Mouse (Mus musculus): ENCODE measurements around the gene Rela. TPM values are rescaled to one million over a fixed set of nuclear protein-coding genes. Genes with fewer than 3 reads are reported as not detected.

Rela gene
- polyA plus RNA-seq, 1 experiment from 2014 or later, result 42.6 TPM

DNA sequence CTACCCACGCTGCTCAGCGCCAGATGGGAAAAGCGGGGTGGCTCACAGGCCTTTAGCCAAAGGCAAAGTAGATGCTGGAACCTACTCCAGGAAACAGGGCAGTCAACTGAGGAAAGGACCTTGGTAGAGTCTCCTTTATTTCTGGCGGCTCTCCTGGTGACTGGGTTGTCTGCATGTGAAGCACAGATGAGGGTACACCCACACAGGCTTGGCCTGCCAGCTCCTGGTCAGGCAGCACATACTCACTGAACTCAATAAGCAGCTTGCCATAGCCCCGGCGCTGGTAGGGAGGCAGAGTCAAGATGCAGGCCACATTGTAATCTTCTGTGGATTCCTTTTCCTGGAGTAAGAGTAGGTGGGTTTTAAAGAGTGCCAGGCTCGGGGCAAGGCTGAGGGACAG is 32.2 kb upstream of the Rela start:
- H3K9ac ChIP-seq (ENCODE audit: low read depth, low read length), result no peak overlapping the region
- peaks cover 45% of the 10 kb centered on the region for H3K36me3 ChIP-seq (ENCODE audit: insufficient read depth, low read length)
- H3K27me3 ChIP-seq (ENCODE audit: insufficient read depth, low read length), result no peaks in the 10 kb centered on the region
- H3K4me3 ChIP-seq (replicated peaks; ENCODE audit: low read depth, low read length), result no peak overlapping the region
- H3K4me2 ChIP-seq (ENCODE audit: low read length), result no peak overlapping the region
- no peak overlapping the region for H3K27ac ChIP-seq
- no peak for DNase-seq (ENCODE audit: low spot score)
- no peak for TF ChIP-seq CTCF (IDR thresholded peaks at IDR 0.05; ENCODE audit: low read depth)
- ATAC-seq (replicated peaks; ENCODE audit: low FRiP score, low read depth), result no peak
- WGBS, result 93% methylated on average over 7 of the region's 7 CpGs
- H3K4me1 ChIP-seq (replicated peaks; ENCODE audit: insufficient read depth, low read length), result peaks cover 14% of the 10 kb centered on the region; the same call in 1 of the 2 replicates
- H3K9me3 ChIP-seq (replicated peaks; ENCODE audit: low read length), result no peaks in the 10 kb centered on the region

- 84% methylated on average over 8 of the region's 8 CpGs for WGBS
- no peaks in the 10 kb centered on the region for H3K9me3 ChIP-seq (replicated peaks; ENCODE audit: low read length)
Measured at GRCm38 (mm10) chr19:5606196-5606595, 31.1 kb upstream of the Rela start.

GRCm38 (mm10) chr19:5607705-5608410 is 29.4 kb upstream of the Rela start:
- Histone ChIP-seq H3K4me1 (replicated peaks; ENCODE audit: insufficient read depth, low read length) (peaks cover 8% of the 10 kb centered on the region; the same call in 1 of the 2 replicates), H3K9ac (ENCODE audit: low read depth, low read length) (no peak overlapping the region), H3K36me3 (ENCODE audit: insufficient read depth, low read length) (peaks cover 45% of the 10 kb centered on the region), H3K4me3 (replicated peaks; ENCODE audit: low read depth, low read length) (no peak overlapping the region), H3K27ac (no peak overlapping the region), H3K27me3 (ENCODE audit: insufficient read depth, low read length) (no peaks in the 10 kb centered on the region), H3K4me2 (ENCODE audit: low read length) (no peak overlapping the region), H3K9me3 (replicated peaks; ENCODE audit: low read length) (no peaks in the 10 kb centered on the region)
- DNase-seq (ENCODE audit: low spot score) (no peak), ATAC-seq (replicated peaks; ENCODE audit: low FRiP score, low read depth) (no peak)
- no peak for TF ChIP-seq CTCF (IDR thresholded peaks at IDR 0.05; ENCODE audit: low read depth)
- WGBS, result 94% methylated on average over 26 of the region's 26 CpGs

More at GRCm38 (mm10) chr19:5606196-5606595, 31.1 kb upstream of the Rela start:
- peaks cover 14% of the 10 kb centered on the region; the same call in 1 of the 2 replicates for H3K4me1 ChIP-seq (replicated peaks; ENCODE audit: insufficient read depth, low read length)
- DNase-seq (ENCODE audit: low spot score) (no peak), ATAC-seq (replicated peaks; ENCODE audit: low FRiP score, low read depth) (no peak)
- no peak overlapping the region for H3K4me3 ChIP-seq (replicated peaks; ENCODE audit: low read depth, low read length)
- TF ChIP-seq CTCF (IDR thresholded peaks at IDR 0.05; ENCODE audit: low read depth), result no peak
- no peak overlapping the region for H3K9ac ChIP-seq (ENCODE audit: low read depth, low read length)
- H3K4me2 ChIP-seq (ENCODE audit: low read length), result no peak overlapping the region
- H3K27me3 ChIP-seq (ENCODE audit: insufficient read depth, low read length), result no peaks in the 10 kb centered on the region
- H3K27ac ChIP-seq, result no peak overlapping the region
- H3K36me3 ChIP-seq (ENCODE audit: insufficient read depth, low read length), result peaks cover 45% of the 10 kb centered on the region

- no peaks in the 10 kb centered on the region for H3K27me3 ChIP-seq (ENCODE audit: insufficient read depth, low read length)
- peaks cover 45% of the 10 kb centered on the region for H3K36me3 ChIP-seq (ENCODE audit: insufficient read depth, low read length)
- H3K4me1 ChIP-seq (replicated peaks; ENCODE audit: insufficient read depth, low read length), result peaks cover 7% of the 10 kb centered on the region; the same call in 1 of the 2 replicates
- ATAC-seq (replicated peaks; ENCODE audit: low FRiP score, low read depth) (no peak), DNase-seq (ENCODE audit: low spot score) (no peak)
- TF ChIP-seq CTCF (IDR thresholded peaks at IDR 0.05; ENCODE audit: low read depth), result no peak
- no peaks in the 10 kb centered on the region for H3K9me3 ChIP-seq (replicated peaks; ENCODE audit: low read length)
- H3K4me3 ChIP-seq (replicated peaks; ENCODE audit: low read depth, low read length), result peak overlapping the region; percentile 84; the same call in 1 of the 2 replicates
- peak overlapping the region; percentile 72 for H3K4me2 ChIP-seq (ENCODE audit: low read length)
- WGBS, result 95% methylated on average over 13 of the region's 13 CpGs
- H3K27ac ChIP-seq, result 0 out of 2 replicates have a peak overlapping the region, but pooled peaks have one; percentile 99
- H3K9ac ChIP-seq (ENCODE audit: low read depth, low read length), result no peak overlapping the region
Measured at GRCm38 (mm10) chr19:5608707-5609106, 28.6 kb upstream of the Rela start.

DNA sequence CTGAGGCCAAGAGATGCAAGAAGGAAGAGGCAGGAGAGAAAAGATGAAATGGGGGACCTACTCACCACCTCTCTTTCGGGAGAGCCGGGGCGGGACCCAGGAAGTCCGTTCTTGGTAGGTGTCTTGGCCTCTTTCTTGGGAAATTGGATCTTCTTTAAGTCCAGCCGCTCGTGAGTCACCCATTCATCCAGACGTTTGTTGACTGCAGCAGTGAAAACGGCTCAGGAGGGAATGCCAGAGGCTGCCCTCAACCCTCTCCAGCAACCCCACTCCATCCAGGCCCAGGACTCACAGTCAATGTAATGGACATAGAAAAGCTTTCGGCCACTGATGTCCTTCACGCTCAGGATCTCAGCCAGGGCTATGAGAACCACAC is 28.1 kb upstream of the Rela start:
- WGBS, result 53% methylated on average over 10 of the region's 10 CpGs
- no peak for TF ChIP-seq CTCF (IDR thresholded peaks at IDR 0.05; ENCODE audit: low read depth)
- Histone ChIP-seq H3K4me1 (replicated peaks; ENCODE audit: insufficient read depth, low read length) (peaks cover 7% of the 10 kb centered on the region; the same call in 1 of the 2 replicates), H3K4me2 (ENCODE audit: low read length) (peak overlapping the region; percentile 72), H3K27me3 (ENCODE audit: insufficient read depth, low read length) (no peaks in the 10 kb centered on the region), H3K27ac (peak overlapping the region; percentile 99; the same call in 1 of the 2 replicates), H3K9me3 (replicated peaks; ENCODE audit: low read length) (no peaks in the 10 kb centered on the region), H3K9ac (ENCODE audit: low read depth, low read length) (peak overlapping the region; percentile 88), H3K4me3 (replicated peaks; ENCODE audit: low read depth, low read length) (peak overlapping the region; percentile 84), H3K36me3 (ENCODE audit: insufficient read depth, low read length) (peaks cover 42% of the 10 kb centered on the region)
- no peak for DNase-seq (ENCODE audit: low spot score)
- ATAC-seq (replicated peaks; ENCODE audit: low FRiP score, low read depth), result no peak

DNA sequence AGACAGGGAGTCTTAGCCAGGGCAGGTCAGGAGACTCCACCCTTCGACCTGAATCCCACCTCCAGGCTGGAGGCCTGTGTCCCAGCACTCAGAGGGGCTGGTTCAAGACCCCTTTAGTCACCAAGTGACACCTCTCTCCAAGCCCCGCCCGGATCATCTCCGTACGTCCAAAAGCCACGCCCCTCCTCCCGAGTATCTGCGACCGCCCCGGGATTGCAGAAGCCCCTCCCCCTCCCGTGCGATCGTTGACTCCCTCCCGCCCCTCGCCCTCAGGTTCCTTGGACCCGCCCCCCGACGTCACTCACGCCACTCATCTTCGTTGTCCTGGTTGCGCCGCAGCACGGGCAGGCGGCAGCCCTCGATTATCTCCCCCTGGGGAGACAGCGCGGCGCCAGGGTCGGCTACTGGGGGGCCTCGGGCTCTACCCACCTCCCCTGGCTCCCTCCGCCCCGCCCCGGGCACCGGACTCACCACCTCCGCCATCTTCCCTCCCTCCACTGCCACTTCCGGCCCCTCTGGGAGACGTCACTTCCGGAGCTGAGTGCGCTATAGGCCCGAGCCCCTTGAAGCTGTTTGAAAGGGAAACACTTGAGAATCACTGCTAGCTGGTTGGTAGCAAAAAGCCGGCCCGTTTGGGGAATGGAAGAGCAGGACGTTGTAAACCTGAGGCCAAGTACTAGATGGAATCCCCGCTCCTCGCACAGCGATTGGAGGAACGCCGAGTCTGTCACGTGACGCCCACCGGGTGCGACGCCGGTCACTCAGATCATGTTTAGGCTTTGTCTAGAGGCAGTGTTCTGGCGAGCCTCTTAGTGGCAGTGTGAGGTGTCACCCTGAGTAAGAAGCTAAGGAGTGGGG is 27.5 kb upstream of the Rela start, which contains the start of gene Kat5:
Kat5 (minus strand) TSS at position 691 of the 858 bp plus-strand sequence.
- ATAC-seq (replicated peaks; ENCODE audit: low FRiP score, low read depth) (peak; percentile 88), DNase-seq (ENCODE audit: low spot score) (peak; percentile 97)
- peak within 1 kb of the TSS; percentile 88 for H3K9ac ChIP-seq (ENCODE audit: low read depth, low read length)
- peak; percentile 35; the same call in 1 of the 2 replicates for TF ChIP-seq CTCF (IDR thresholded peaks at IDR 0.05; ENCODE audit: low read depth)
- peaks cover 7% of the 10 kb centered on the region; the same call in 1 of the 2 replicates for H3K4me1 ChIP-seq (replicated peaks; ENCODE audit: insufficient read depth, low read length)
- peaks cover 36% of the 10 kb centered on the region for H3K36me3 ChIP-seq (ENCODE audit: insufficient read depth, low read length)
- under 1% methylated on average over 53 of the region's 55 CpGs for WGBS
- H3K27ac ChIP-seq, result peak within 1 kb of the TSS; percentile 99
- H3K27me3 ChIP-seq (ENCODE audit: insufficient read depth, low read length), result no peaks in the 10 kb centered on the region
- peak within 1 kb of the TSS; percentile 72 for H3K4me2 ChIP-seq (ENCODE audit: low read length)
- H3K9me3 ChIP-seq (replicated peaks; ENCODE audit: low read length), result no peaks in the 10 kb centered on the region
- peak within 1 kb of the TSS; percentile 84 for H3K4me3 ChIP-seq (replicated peaks; ENCODE audit: low read depth, low read length)

Measured in kidney, postnatal 0 days (tissue).